Mouse (Mus musculus) liver, postnatal 0 days (tissue): ENCODE results near the gene A930004D18Rik. TPM values are rescaled to one million over a fixed set of nuclear protein-coding genes. Genes with fewer than 3 reads are reported as not detected.

Source experiments
- ATAC-seq: fragments of 200-750 bp; cut with Nextera tagmentation; 2 replicates; pipeline ENCODE4 v1.8.0; 2017; ENCODE audit warnings: mild to moderate bottlenecking, moderate library complexity
- DNase-seq: peaks from one replicate; pipeline ENCODE4 v3.0.0-alpha.2; 2016
- H3K27ac ChIP-seq: fragments of 300-500 bp; sonication (generic); 2 replicates; pipeline ENCODE4 v1.5.1; 2014; ENCODE audit warnings: antibody characterized with exemption, moderate library complexity, mild to moderate bottlenecking, low read depth
- H3K27me3 ChIP-seq: fragments of 300-500 bp; sonication (generic); 2 replicates; pipeline ENCODE4 v1.6.1; 2014; ENCODE audit warnings: low read length, control low read depth, mixed read lengths; ENCODE audit not compliant: insufficient read depth
- H3K36me3 ChIP-seq: fragments of 300-500 bp; sonication (generic); replicated peaks from 2 replicates; pipeline ENCODE4 v1.6.1; 2014; ENCODE audit warnings: mild to moderate bottlenecking, control low read depth, low read length, moderate library complexity, mixed read lengths; ENCODE audit not compliant: insufficient read depth
- H3K4me1 ChIP-seq: fragments of 300-500 bp; sonication (generic); 2 replicates; pipeline ENCODE4 v1.6.1; 2014; ENCODE audit warnings: antibody characterized with exemption, mild to moderate bottlenecking, control low read depth; ENCODE audit not compliant: insufficient read depth
- H3K4me2 ChIP-seq: fragments of 300-500 bp; sonication (generic); 2 replicates; pipeline ENCODE4 v1.6.1; 2014; ENCODE audit warnings: low read depth, mild to moderate bottlenecking, low read length, moderate library complexity, mixed read lengths
- H3K4me3 ChIP-seq: fragments of 300-500 bp; sonication (generic); 2 replicates; pipeline ENCODE4 v1.5.1; 2014; ENCODE audit warnings: low read depth, low read length
- H3K9ac ChIP-seq: fragments of 300-500 bp; sonication (generic); replicated peaks from 2 replicates; pipeline ENCODE4 v1.6.1; 2014; ENCODE audit warnings: mild to moderate bottlenecking, moderate library complexity
- H3K9me3 ChIP-seq: fragments of 300-500 bp; sonication (generic); 2 replicates; pipeline ENCODE4 v1.6.1; 2016; ENCODE audit warnings: mild to moderate bottlenecking, control low read depth, low read length, mixed read lengths
- CTCF ChIP-seq: sonication (generic); IDR thresholded peaks from 2 replicates; pipeline ENCODE4 v1.5.1; 2016; ENCODE audit warnings: antibody characterized with exemption, low read depth
- EP300 ChIP-seq: IDR thresholded peaks from 2 replicates; pipeline ENCODE4 v1.6.1; 2016; ENCODE audit warnings: antibody characterized with exemption, low read depth, mild to moderate bottlenecking
- WGBS: fragments of 180-500 bp; shearing (Covaris S2); extraction: QIAGEN DNeasy Blood & Tissue Kit; methylation state at CpG from one replicate; pipeline ENCODE4 v1.1.7; 2014; ENCODE audit not compliant: insufficient replicate concordance; 5-methylcytosine and 5-hydroxymethylcytosine counted together
- polyA plus RNA-seq: library from polyadenylated mRNA; unstranded; fragments of >200 nt; fragmentation: Nextera tagmentation; extraction: Ambion mirVana; gene quantifications from 2 replicates; pipeline ENCODE4 v1.2.1, GENCODE M21; 2015

A930004D18Rik gene
- polyA plus RNA-seq, 1 experiment from 2014 or later, result 0.99 TPM

DNA sequence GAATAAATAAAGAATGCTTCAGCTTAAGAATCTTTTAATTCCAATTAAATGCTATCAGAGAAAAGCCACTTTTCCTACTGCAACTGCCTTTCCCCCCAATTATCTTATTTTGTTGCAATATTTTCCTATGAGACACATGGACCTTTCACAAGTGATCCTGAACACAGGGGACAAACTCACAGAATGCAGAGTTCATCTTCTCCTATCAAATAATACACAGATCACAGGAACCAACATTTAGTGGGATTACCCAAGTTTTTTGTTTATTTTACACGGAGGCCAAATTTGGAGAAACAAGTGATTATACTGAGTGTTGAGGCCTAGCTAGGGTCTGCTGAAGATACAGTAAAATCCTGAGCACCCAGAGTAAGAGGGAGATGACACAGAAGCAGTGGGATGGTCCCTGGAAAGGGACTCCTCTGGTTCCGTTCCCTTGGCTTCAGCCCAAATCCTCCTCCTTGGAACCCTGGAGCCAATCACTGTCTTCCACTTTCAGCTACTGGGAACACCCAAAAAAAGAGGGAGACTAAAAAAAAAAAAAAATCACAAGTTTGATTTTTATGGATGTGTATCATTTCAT lies 16.5 kb upstream of the A930004D18Rik start:
- no peak for DNase-seq
- Histone ChIP-seq H3K4me2 (no peak overlapping the region), H3K4me1 (peaks cover 21% of the 10 kb centered on the region), H3K27me3 (peaks cover 16% of the 10 kb centered on the region), H3K27ac (no peak overlapping the region), H3K9ac (no peak overlapping the region), H3K36me3 (no peaks in the 10 kb centered on the region), H3K4me3 (no peak overlapping the region), H3K9me3 (no peaks in the 10 kb centered on the region)
- 56% methylated on average over 2 of the region's 2 CpGs for WGBS
- ATAC-seq, result no peak
- TF ChIP-seq EP300 (no peak), CTCF (no peak)

DNA sequence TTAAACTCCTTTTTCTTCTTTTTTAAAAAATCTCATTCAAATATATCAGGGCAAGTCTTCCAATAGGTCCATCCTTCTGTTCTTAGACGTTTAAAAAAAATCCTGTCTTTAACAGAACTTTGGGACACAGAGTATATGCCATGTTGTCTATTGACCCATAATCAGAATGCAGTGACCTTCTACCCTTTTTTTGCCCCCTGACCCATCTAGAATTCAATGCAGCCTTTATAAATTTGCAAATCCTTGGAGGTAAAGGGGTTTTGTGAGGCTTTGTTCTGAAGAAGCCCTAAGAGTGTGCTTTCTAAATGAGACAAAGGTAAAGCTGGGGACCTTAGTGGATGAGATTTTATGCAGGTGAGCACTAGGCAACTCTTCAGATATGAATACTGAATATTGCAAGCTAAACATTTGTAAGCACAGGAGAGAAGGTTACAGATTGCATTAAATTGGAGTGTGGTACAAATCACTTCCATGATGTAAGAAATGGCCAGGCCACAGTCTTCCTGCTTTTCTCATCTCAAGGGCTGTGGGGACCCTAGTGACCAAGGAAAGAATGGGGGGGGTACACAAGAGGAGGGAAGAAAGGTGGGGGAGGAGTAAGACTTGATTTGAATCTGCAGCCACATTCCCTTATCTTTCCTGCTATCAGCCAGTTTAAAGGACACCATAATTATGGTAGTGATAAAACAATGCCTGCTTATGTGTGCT lies 15.9 kb upstream of the A930004D18Rik start:
- Histone ChIP-seq H3K4me3 (no peak overlapping the region), H3K9me3 (no peaks in the 10 kb centered on the region), H3K4me1 (peaks cover 19% of the 10 kb centered on the region), H3K9ac (no peak overlapping the region), H3K4me2 (no peak overlapping the region), H3K36me3 (no peaks in the 10 kb centered on the region), H3K27ac (no peak overlapping the region), H3K27me3 (peaks cover 23% of the 10 kb centered on the region)
- 65% methylated on average over 1 of the region's 1 CpGs for WGBS
- no peak for ATAC-seq
- no peak for DNase-seq
- TF ChIP-seq EP300, result no peak
- no peak for TF ChIP-seq CTCF

DNA sequence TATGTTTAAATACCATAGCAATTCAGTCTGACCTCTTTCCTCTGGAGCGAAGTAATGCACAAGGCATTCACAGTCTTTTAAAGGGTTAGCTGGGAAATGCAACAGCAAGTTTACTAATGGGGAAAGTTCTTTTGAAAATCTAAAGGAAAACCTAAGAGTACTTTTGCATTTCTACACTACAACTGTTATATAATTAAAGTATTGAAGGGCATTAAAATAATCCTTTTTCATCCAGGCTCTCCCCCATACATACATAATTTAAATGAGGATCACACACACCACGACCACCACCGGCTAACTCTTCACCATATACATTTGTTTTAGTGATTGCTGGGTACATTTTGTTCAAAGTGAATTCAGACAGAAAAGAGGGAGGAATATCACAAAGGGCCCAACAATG lies 15.0 kb upstream of the A930004D18Rik start:
- WGBS, result 80% methylated on average over 3 of the region's 3 CpGs
- peaks cover 14% of the 10 kb centered on the region for H3K4me1 ChIP-seq
- no peak overlapping the region for H3K27ac ChIP-seq
- peaks cover 30% of the 10 kb centered on the region for H3K27me3 ChIP-seq
- no peaks in the 10 kb centered on the region for H3K9me3 ChIP-seq
- H3K4me3 ChIP-seq, result no peak overlapping the region
- TF ChIP-seq CTCF (no peak), EP300 (no peak)
- ATAC-seq (no peak), DNase-seq (no peak)
- no peak overlapping the region for H3K4me2 ChIP-seq
- no peak overlapping the region for H3K9ac ChIP-seq
- H3K36me3 ChIP-seq, result no peaks in the 10 kb centered on the region

DNA sequence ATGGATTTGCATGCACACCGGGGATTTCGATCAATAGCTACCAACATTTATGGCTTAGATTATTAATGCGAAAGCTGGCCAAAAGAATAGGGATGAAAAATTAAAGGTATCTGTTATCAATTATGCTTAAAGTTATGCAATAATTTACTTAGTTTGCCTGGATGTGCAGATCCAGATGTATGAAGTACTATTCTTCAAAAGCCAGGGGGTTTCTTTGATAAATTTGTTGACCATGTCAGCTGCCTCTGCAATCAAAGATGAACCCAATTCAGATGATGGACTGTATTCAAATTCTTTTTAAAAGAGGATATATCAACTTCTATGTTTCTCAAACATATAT lies 14.3 kb upstream of the A930004D18Rik start:
- Histone ChIP-seq H3K27me3 (peaks cover 38% of the 10 kb centered on the region), H3K36me3 (no peaks in the 10 kb centered on the region), H3K27ac (no peak overlapping the region), H3K4me2 (no peak overlapping the region), H3K4me3 (no peak overlapping the region), H3K9ac (no peak overlapping the region), H3K9me3 (no peaks in the 10 kb centered on the region), H3K4me1 (peaks cover 14% of the 10 kb centered on the region)
- DNase-seq (no peak), ATAC-seq (no peak)
- 86% methylated on average over 3 of the region's 3 CpGs for WGBS
- TF ChIP-seq EP300 (no peak), CTCF (no peak)

DNA sequence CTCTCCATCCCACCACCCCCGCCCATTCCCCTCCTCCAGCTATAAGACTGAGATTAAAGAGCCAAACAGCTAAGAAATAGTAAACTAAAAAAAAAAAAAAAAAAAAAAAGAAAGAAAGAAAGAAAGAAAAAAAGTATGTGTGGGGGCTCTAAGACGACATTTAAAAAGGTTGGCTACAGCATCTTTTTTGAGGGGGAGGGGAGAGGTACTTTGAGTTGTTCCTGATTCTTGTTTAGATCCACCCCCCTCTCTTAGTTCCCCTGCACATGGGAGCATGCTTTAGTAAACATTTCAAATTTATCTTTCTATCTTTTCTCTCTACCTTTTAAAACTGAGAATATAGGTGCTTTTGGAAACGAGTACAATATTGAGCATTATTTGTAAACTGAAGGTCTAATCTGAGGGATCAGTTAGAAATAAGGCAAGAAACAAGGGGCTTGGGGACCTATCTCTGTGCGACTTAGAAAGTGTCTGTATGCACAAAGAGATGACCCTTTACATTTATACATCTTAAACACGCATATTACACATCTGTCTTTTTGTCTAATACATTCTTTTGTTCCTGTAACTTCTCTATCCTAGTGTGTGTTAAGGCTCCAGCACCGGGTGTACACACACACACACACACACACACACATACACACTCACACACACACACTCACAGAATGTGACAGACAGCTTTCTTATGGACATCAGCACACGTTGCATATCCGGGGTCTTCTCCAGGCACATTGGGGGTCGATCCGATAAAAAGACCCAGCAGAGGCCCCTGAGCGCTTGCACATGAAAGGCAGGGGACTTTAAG lies 13.7 kb upstream of the A930004D18Rik start:
- no peak overlapping the region for H3K4me3 ChIP-seq
- no peak for TF ChIP-seq EP300
- TF ChIP-seq CTCF, result no peak
- no peak overlapping the region for H3K27ac ChIP-seq
- H3K9me3 ChIP-seq, result no peaks in the 10 kb centered on the region
- no peak for ATAC-seq
- 56% methylated on average over 11 of the region's 11 CpGs for whole genome bisulfite sequencing
- no peaks in the 10 kb centered on the region for H3K36me3 ChIP-seq
- no peak for DNase-seq
- H3K27me3 ChIP-seq, result peaks cover 44% of the 10 kb centered on the region
- H3K4me1 ChIP-seq, result peaks cover 18% of the 10 kb centered on the region
- no peak overlapping the region for H3K9ac ChIP-seq
- H3K4me2 ChIP-seq, result peak overlapping the region; percentile 93

DNA sequence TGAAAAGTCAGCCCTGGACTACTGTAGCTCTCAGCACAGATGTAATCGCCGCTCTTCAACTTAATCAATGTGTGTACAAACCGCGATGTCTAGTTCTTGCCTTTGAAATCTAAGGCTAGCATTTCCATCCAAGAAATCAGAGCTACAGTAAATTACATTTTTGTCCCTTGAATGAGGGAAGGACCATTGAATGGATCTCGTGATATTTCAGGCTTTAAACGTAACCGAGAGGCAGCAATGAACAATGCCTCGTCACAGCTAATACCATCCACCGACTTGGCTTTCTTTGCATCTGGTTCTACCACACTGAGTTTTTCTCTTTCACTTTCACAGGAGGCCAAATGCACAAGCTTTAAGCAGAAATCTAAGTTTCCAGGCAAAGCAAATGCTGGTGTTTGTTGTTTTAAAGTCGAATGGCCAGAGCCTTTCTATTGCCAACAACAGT lies 13.0 kb upstream of the A930004D18Rik start:
- TF ChIP-seq CTCF, result no peak
- ATAC-seq, result no peak

More for the DNA sequence above, 13.0 kb upstream of the A930004D18Rik start:
- Histone ChIP-seq H3K4me2 (peak overlapping the region; percentile 93), H3K27me3 (peaks cover 50% of the 10 kb centered on the region), H3K27ac (no peak overlapping the region), H3K4me3 (peak overlapping the region; percentile 15; the same call in 1 of the 2 replicates), H3K9ac (0 out of 2 replicates have a peak overlapping the region, but pooled peaks have one; percentile 38), H3K4me1 (peaks cover 21% of the 10 kb centered on the region), H3K36me3 (no peaks in the 10 kb centered on the region), H3K9me3 (no peaks in the 10 kb centered on the region)
- no peak for DNase-seq
- 7% methylated on average over 10 of the region's 10 CpGs for WGBS
